Mouse (Mus musculus): ENCODE data around the gene Lemd1.

DNA sequence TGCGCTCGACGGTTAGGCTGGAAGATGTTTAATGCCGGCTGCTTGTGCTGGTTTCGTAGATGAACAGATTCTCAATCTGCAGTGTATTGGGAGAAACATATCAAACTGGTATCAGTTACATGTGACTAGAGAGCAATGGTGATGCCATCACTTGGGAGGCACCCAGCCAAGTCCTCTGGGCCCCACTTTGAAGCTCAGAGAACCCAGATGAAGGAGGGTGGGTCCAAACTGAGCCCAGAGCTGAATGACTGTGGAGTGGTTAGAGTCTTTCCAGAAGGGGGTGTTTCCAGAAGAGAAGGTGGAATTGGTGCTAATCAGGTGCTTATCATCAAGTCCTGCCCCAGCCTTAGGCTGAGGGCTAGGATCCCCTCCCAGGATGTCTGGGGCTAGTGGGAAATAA, 110.0 kb downstream of the Lemd1 start:
- TF ChIP-seq CTCF (IDR thresholded peaks at IDR 0.05; ENCODE audit: low read depth) (no peak), EP300 (IDR thresholded peaks at IDR 0.05; ENCODE audit: low read depth) (no peak)

Data from liver, embryonic 14.5 days (tissue).